Mouse (Mus musculus) kidney, postnatal 0 days (tissue): Measurements from ENCODE around the gene Lclat1. TPM values are rescaled to one million over a fixed set of nuclear protein-coding genes. Genes with fewer than 3 reads are reported as not detected.

Source experiments
- ATAC-seq: fragments of 200-750 bp; cut with Nextera tagmentation; replicated peaks from 2 replicates; pipeline ENCODE4 v1.8.0; 2017; ENCODE audit warnings: low read depth, moderate number of reproducible peaks, moderate TSS enrichment, moderate library complexity; ENCODE audit not compliant: low FRiP score
- DNase-seq: peaks from one replicate; pipeline ENCODE4 v3.0.0-alpha.2; 2016; ENCODE audit warnings: low spot score
- H3K27ac ChIP-seq: fragments of 300-500 bp; sonication (generic); 2 replicates; pipeline ENCODE4 v1.5.1; 2014; ENCODE audit warnings: mild to moderate bottlenecking
- H3K27me3 ChIP-seq: fragments of 300-500 bp; sonication (generic); 2 replicates; pipeline ENCODE4 v1.6.1; 2014; ENCODE audit warnings: low read length, mixed read lengths; ENCODE audit not compliant: insufficient read depth
- H3K36me3 ChIP-seq: fragments of 300-500 bp; sonication (generic); 2 replicates; pipeline ENCODE4 v1.6.1; 2014; ENCODE audit warnings: low read length, mixed read lengths; ENCODE audit not compliant: insufficient read depth
- H3K4me1 ChIP-seq: fragments of 300-500 bp; sonication (generic); replicated peaks from 2 replicates; pipeline ENCODE4 v1.6.1; 2014; ENCODE audit warnings: antibody characterized with exemption, low read length, mixed read lengths; ENCODE audit not compliant: insufficient read depth
- H3K4me2 ChIP-seq: fragments of 300-500 bp; sonication (generic); 2 replicates; pipeline ENCODE4 v1.6.1; 2014; ENCODE audit warnings: mild to moderate bottlenecking, low read length, moderate library complexity, mixed read lengths
- H3K4me3 ChIP-seq: fragments of 300-500 bp; sonication (generic); replicated peaks from 2 replicates; pipeline ENCODE4 v1.5.1; 2014; ENCODE audit warnings: low read depth, low read length
- H3K9ac ChIP-seq: fragments of 300-500 bp; sonication (generic); 2 replicates; pipeline ENCODE4 v1.6.1; 2014; ENCODE audit warnings: low read depth, low read length
- H3K9me3 ChIP-seq: fragments of 300-500 bp; sonication (generic); replicated peaks from 2 replicates; pipeline ENCODE4 v1.6.1; 2016; ENCODE audit warnings: low read length, inconsistent platforms, mixed read lengths
- CTCF ChIP-seq: IDR thresholded peaks from 2 replicates; pipeline ENCODE4 v1.5.1; 2016; ENCODE audit warnings: antibody characterized with exemption, low read depth, mild to moderate bottlenecking, moderate library complexity
- WGBS: fragments of 180-500 bp; shearing (Covaris S2); extraction: QIAGEN DNeasy Blood & Tissue Kit; methylation state at CpG from one replicate; pipeline ENCODE4 v1.1.7; 2014; 5-methylcytosine and 5-hydroxymethylcytosine counted together
- polyA plus RNA-seq: library from polyadenylated mRNA; unstranded; fragments of >200 nt; fragmentation: Nextera tagmentation; extraction: Ambion mirVana; gene quantifications from 2 replicates; pipeline ENCODE4 v1.2.1, GENCODE M21; 2015

Lclat1 gene
- polyA plus RNA-seq, 1 experiment from 2014 or later: 12.5 TPM

- Histone ChIP-seq H3K27me3 (no peaks in the 10 kb centered on the region), H3K4me2 (no peak overlapping the region), H3K9ac (no peak overlapping the region), H3K4me3 (no peak overlapping the region), H3K9me3 (no peaks in the 10 kb centered on the region), H3K27ac (no peak overlapping the region), H3K4me1 (no peaks in the 10 kb centered on the region), H3K36me3 (no peaks in the 10 kb centered on the region)
- TF ChIP-seq CTCF: no peak
- DNase-seq (no peak), ATAC-seq (no peak)
- WGBS: 70% methylated on average over 3 of the region's 3 CpGs
Observed at GRCm38 (mm10) chr17:73237178-73237853, 129.5 kb downstream of the Lclat1 start.

GRCm38 (mm10) chr17:73238501-73238900, 130.7 kb downstream of the Lclat1 start:
- 87% methylated on average over 5 of the region's 5 CpGs for WGBS
- no peaks in the 10 kb centered on the region for H3K4me1 ChIP-seq
- H3K9ac ChIP-seq: no peak overlapping the region
- no peak overlapping the region for H3K27ac ChIP-seq
- H3K4me3 ChIP-seq: no peak overlapping the region
- no peak for DNase-seq
- H3K4me2 ChIP-seq: no peak overlapping the region
- TF ChIP-seq CTCF: no peak
- H3K27me3 ChIP-seq: no peaks in the 10 kb centered on the region
- no peaks in the 10 kb centered on the region for H3K9me3 ChIP-seq
- ATAC-seq: no peak
- H3K36me3 ChIP-seq: no peaks in the 10 kb centered on the region

GRCm38 (mm10) chr17:73241085-73241848, 133.5 kb downstream of the Lclat1 start:
- Histone ChIP-seq H3K27me3 (no peaks in the 10 kb centered on the region), H3K9ac (no peak overlapping the region), H3K36me3 (no peaks in the 10 kb centered on the region), H3K4me2 (no peak overlapping the region), H3K27ac (no peak overlapping the region), H3K9me3 (no peaks in the 10 kb centered on the region), H3K4me1 (no peaks in the 10 kb centered on the region), H3K4me3 (no peak overlapping the region)
- DNase-seq (no peak), ATAC-seq (0 out of 2 replicates have a peak, but pooled peaks have one; percentile 49)
- no peak for TF ChIP-seq CTCF
- WGBS: 60% methylated on average over 5 of the region's 5 CpGs

- TF ChIP-seq CTCF: no peak
- Histone ChIP-seq H3K27me3 (no peaks in the 10 kb centered on the region), H3K4me1 (no peaks in the 10 kb centered on the region), H3K9ac (no peak overlapping the region), H3K4me3 (no peak overlapping the region), H3K27ac (no peak overlapping the region), H3K9me3 (no peaks in the 10 kb centered on the region), H3K36me3 (no peaks in the 10 kb centered on the region), H3K4me2 (no peak overlapping the region)
- ATAC-seq (no peak), DNase-seq (no peak)
- 95% methylated on average over 6 of the region's 6 CpGs for WGBS
Observed at GRCm38 (mm10) chr17:73243676-73244075, 135.9 kb downstream of the Lclat1 start.

GRCm38 (mm10) chr17:73244596-73244995, 136.8 kb downstream of the Lclat1 start:
- H3K36me3 ChIP-seq: no peaks in the 10 kb centered on the region
- H3K27me3 ChIP-seq: no peaks in the 10 kb centered on the region
- WGBS: 99% methylated on average over 3 of the region's 3 CpGs
- H3K4me3 ChIP-seq: no peak overlapping the region
- H3K27ac ChIP-seq: no peak overlapping the region
- no peaks in the 10 kb centered on the region for H3K4me1 ChIP-seq
- ATAC-seq (no peak), DNase-seq (no peak)
- TF ChIP-seq CTCF: no peak
- H3K4me2 ChIP-seq: no peak overlapping the region
- no peak overlapping the region for H3K9ac ChIP-seq
- no peaks in the 10 kb centered on the region for H3K9me3 ChIP-seq

- H3K4me2 ChIP-seq: no peak overlapping the region
- no peaks in the 10 kb centered on the region for H3K27me3 ChIP-seq
- ATAC-seq: no peak
- no peak overlapping the region for H3K4me3 ChIP-seq
- H3K4me1 ChIP-seq: no peaks in the 10 kb centered on the region
- no peak for DNase-seq
- no peak overlapping the region for H3K9ac ChIP-seq
- no peaks in the 10 kb centered on the region for H3K36me3 ChIP-seq
- H3K27ac ChIP-seq: no peak overlapping the region
- 59% methylated on average over 13 of the region's 13 CpGs for WGBS
- no peak for TF ChIP-seq CTCF
- H3K9me3 ChIP-seq: no peaks in the 10 kb centered on the region
Observed at GRCm38 (mm10) chr17:73245089-73245684, 137.4 kb downstream of the Lclat1 start.
